Mouse (Mus musculus): ENCODE results near the gene Afmid. TPM values are rescaled to one million over a fixed set of nuclear protein-coding genes. Genes with fewer than 3 reads are reported as not detected.

Afmid gene
- total and polyA plus RNA-seq, 3 experiments: 3.3 to 3.8 TPM; not detected in 1

GRCm38 (mm10) chr11:117848985-117849671, 23.4 kb downstream of the Afmid start, which contains the start of gene Birc5 (continued):
- TF ChIP-seq ZC3H11A (IDR thresholded peaks at IDR 0.05; ENCODE audit: low read depth, low read length): no peak
- TF ChIP-seq SIN3A (IDR thresholded peaks at IDR 0.05; ENCODE audit: low read length): peak; percentile 84; the same call in 1 of the 2 replicates
- TF ChIP-seq NRF1 (IDR thresholded peaks at IDR 0.05; ENCODE audit: insufficient read depth, low read depth, low read length, poor library complexity, severe bottlenecking): peak; percentile 68

- Histone ChIP-seq H3K9me3 (replicated peaks; ENCODE audit: insufficient read depth, low read length) (no peaks in the 10 kb centered on the region), H3K4me3 (ENCODE audit: control insufficient read depth in 1 of 2, insufficient read depth in 1 of 2, low read depth in 2 of 2, low read length in 2 of 2) (no peak overlapping the region), H3K36me3 (ENCODE audit: control insufficient read depth in 1 of 2, insufficient read depth in 2 of 2, low read length in 2 of 2) (peaks cover 16 to 33% of the 10 kb centered on the region in 2 experiments), H3K27me3 (ENCODE audit: control insufficient read depth in 1 of 2, insufficient read depth in 2 of 2, low read length in 2 of 2) (no peaks in the 10 kb centered on the region), H3K9ac (ENCODE audit: control insufficient read depth, low read depth, low read length, poor library complexity, severe bottlenecking) (no peak overlapping the region), H3K27ac (ENCODE audit: control insufficient read depth, low read depth, low read length) (no peak overlapping the region), H3K4me1 (ENCODE audit: control insufficient read depth in 1 of 2, insufficient read depth in 2 of 2, low read length in 2 of 2) (peaks cover 9 to 14% of the 10 kb centered on the region in 2 experiments), H3K79me2 (ENCODE audit: control insufficient read depth, insufficient read depth, low read length, poor library complexity) (peaks cover 28% of the 10 kb centered on the region)
- TF ChIP-seq POLR2A (IDR thresholded peaks at IDR 0.05; ENCODE audit: control insufficient read depth in 1 of 2, insufficient read depth in 1 of 2, low read depth in 1 of 2, low read length in 2 of 2, poor library complexity in 1 of 2): no peak; a peak in 1 of 4 replicates
- DNase-seq (ENCODE audit: low read depth, low spot score): no peak
These were observed 27.2 kb downstream of the Afmid start for GRCm38 (mm10) chr11:117852875-117853274.

- Histone ChIP-seq H3K27me3 (ENCODE audit: control insufficient read depth in 1 of 2, insufficient read depth in 2 of 2, low read length in 2 of 2) (no peaks in the 10 kb centered on the region), H3K27ac (ENCODE audit: control insufficient read depth, low read depth, low read length) (no peak overlapping the region), H3K9me3 (replicated peaks; ENCODE audit: insufficient read depth, low read length) (no peaks in the 10 kb centered on the region), H3K36me3 (ENCODE audit: control insufficient read depth in 1 of 2, insufficient read depth in 2 of 2, low read length in 2 of 2) (peaks cover 16 to 33% of the 10 kb centered on the region in 2 experiments), H3K9ac (ENCODE audit: control insufficient read depth, low read depth, low read length, poor library complexity, severe bottlenecking) (no peak overlapping the region), H3K4me3 (ENCODE audit: control insufficient read depth in 1 of 2, insufficient read depth in 1 of 2, low read depth in 2 of 2, low read length in 2 of 2) (no peak overlapping the region), H3K4me1 (ENCODE audit: control insufficient read depth in 1 of 2, insufficient read depth in 2 of 2, low read length in 2 of 2) (peaks cover 8 to 11% of the 10 kb centered on the region in 2 experiments), H3K79me2 (ENCODE audit: control insufficient read depth, insufficient read depth, low read length, poor library complexity) (peaks cover 23% of the 10 kb centered on the region)
- no peak for DNase-seq (ENCODE audit: low read depth, low spot score)
- TF ChIP-seq POLR2A (IDR thresholded peaks at IDR 0.05; ENCODE audit: control insufficient read depth in 1 of 2, insufficient read depth in 1 of 2, low read depth in 1 of 2, low read length in 2 of 2, poor library complexity in 1 of 2): 0 out of 4 replicates have a peak, but pooled peaks of 1 of the 2 experiments have one; percentile 7
- TF ChIP-seq RAD21 (IDR thresholded peaks at IDR 0.05; ENCODE audit: low read depth, low read length): no peak
- TF ChIP-seq JUND (IDR thresholded peaks at IDR 0.05; ENCODE audit: low read depth, low read length): no peak
These were observed 28.5 kb downstream of the Afmid start for GRCm38 (mm10) chr11:117854241-117854640.

GRCm38 (mm10) chr11:117855360-117855759, 29.6 kb downstream of the Afmid start:
- DNase-seq (ENCODE audit: low read depth, low spot score): no peak
- no peaks in the 10 kb centered on the region for H3K9me3 ChIP-seq (replicated peaks; ENCODE audit: insufficient read depth, low read length)
- H3K36me3 ChIP-seq (ENCODE audit: control insufficient read depth in 1 of 2, insufficient read depth in 2 of 2, low read length in 2 of 2): peaks cover 13 to 33% of the 10 kb centered on the region in 2 experiments
- H3K9ac ChIP-seq (ENCODE audit: control insufficient read depth, low read depth, low read length, poor library complexity, severe bottlenecking): no peak overlapping the region
- no peaks in the 10 kb centered on the region for H3K27me3 ChIP-seq (ENCODE audit: control insufficient read depth in 1 of 2, insufficient read depth in 2 of 2, low read length in 2 of 2)
- no peak for TF ChIP-seq MEF2A (IDR thresholded peaks at IDR 0.05; ENCODE audit: extremely low read depth, insufficient replicate concordance, low read depth, low read length, poor library complexity, severe bottlenecking)
- TF ChIP-seq SIN3A (IDR thresholded peaks at IDR 0.05; ENCODE audit: low read length): no peak
- TF ChIP-seq CHD2 (IDR thresholded peaks at IDR 0.05; ENCODE audit: low read length): no peak
- TF ChIP-seq ZKSCAN1 (IDR thresholded peaks at IDR 0.05; ENCODE audit: low read depth, low read length): no peak
- no peak for TF ChIP-seq TBP (IDR thresholded peaks at IDR 0.05; ENCODE audit: low read depth, low read length)
- TF ChIP-seq E2F4 (IDR thresholded peaks at IDR 0.05; ENCODE audit: borderline replicate concordance, low read depth, low read length): no peak
- TF ChIP-seq SMC3 (IDR thresholded peaks at IDR 0.05; ENCODE audit: low read depth, low read length): no peak
- TF ChIP-seq EP300 (IDR thresholded peaks at IDR 0.05; ENCODE audit: low read depth in 1 of 2, low read length in 2 of 2): no peak
- no peak for TF ChIP-seq CTCF (IDR thresholded peaks at IDR 0.05 in 2 of 3, conservative IDR thresholded peaks at IDR 0.05 in 1 of 3; ENCODE audit: control insufficient read depth in 1 of 3, insufficient read depth in 1 of 3, low read depth in 2 of 3, low read length in 3 of 3, poor library complexity in 1 of 3, severe bottlenecking in 1 of 3)
- no peak for TF ChIP-seq MAFK (IDR thresholded peaks at IDR 0.05; ENCODE audit: borderline replicate concordance, low read depth, low read length)
- TF ChIP-seq USF1 (IDR thresholded peaks at IDR 0.05; ENCODE audit: low read depth, low read length): no peak
- no peak for TF ChIP-seq NELFE (IDR thresholded peaks at IDR 0.05; ENCODE audit: low read depth, low read length)
- TF ChIP-seq JUND (IDR thresholded peaks at IDR 0.05; ENCODE audit: low read depth, low read length): no peak
- peaks cover 5 to 9% of the 10 kb centered on the region in 2 experiments for H3K4me1 ChIP-seq (ENCODE audit: control insufficient read depth in 1 of 2, insufficient read depth in 2 of 2, low read length in 2 of 2)
- H3K79me2 ChIP-seq (ENCODE audit: control insufficient read depth, insufficient read depth, low read length, poor library complexity): peaks cover 12% of the 10 kb centered on the region
- no peak overlapping the region for H3K27ac ChIP-seq (ENCODE audit: control insufficient read depth, low read depth, low read length)
- no peak overlapping the region for H3K4me3 ChIP-seq (ENCODE audit: control insufficient read depth in 1 of 2, insufficient read depth in 1 of 2, low read depth in 2 of 2, low read length in 2 of 2)
